Mouse (Mus musculus) hindbrain, embryonic 11.5 days (tissue): Measurements from ENCODE around the gene Padi2. TPM values are rescaled to one million over a fixed set of nuclear protein-coding genes. Genes with fewer than 3 reads are reported as not detected.

ENCODE experiments used
- ATAC-seq: fragments of 200-750 bp; cut with Nextera tagmentation; 2 replicates; pipeline ENCODE4 v1.8.0; 2017; ENCODE audit warnings: mild to moderate bottlenecking, moderate TSS enrichment, moderate library complexity; ENCODE audit not compliant: low FRiP score
- DNase-seq: peaks from one replicate; pipeline ENCODE4 v3.0.0-alpha.2; 2015; ENCODE audit warnings: low spot score
- H3K27ac ChIP-seq: fragments of 300-500 bp; sonication (generic); 2 replicates; pipeline ENCODE4 v1.5.1; 2014; ENCODE audit warnings: mild to moderate bottlenecking, low read depth, low read length
- H3K27me3 ChIP-seq: fragments of 300-500 bp; sonication (generic); 2 replicates; pipeline ENCODE4 v1.6.1; 2014; ENCODE audit warnings: mild to moderate bottlenecking, low read length, moderate library complexity, mixed read lengths; ENCODE audit not compliant: control insufficient read depth, insufficient read depth
- H3K36me3 ChIP-seq: fragments of 300-500 bp; sonication (generic); 2 replicates; pipeline ENCODE4 v1.6.1; 2014; ENCODE audit warnings: mild to moderate bottlenecking, low read length, moderate library complexity, mixed read lengths; ENCODE audit not compliant: control insufficient read depth, insufficient read depth
- H3K4me1 ChIP-seq: fragments of 300-500 bp; sonication (generic); replicated peaks from 2 replicates; pipeline ENCODE4 v1.6.1; 2014; ENCODE audit warnings: low read length, mixed read lengths; ENCODE audit not compliant: control insufficient read depth, insufficient read depth
- H3K4me2 ChIP-seq: fragments of 300-500 bp; sonication (generic); replicated peaks from 2 replicates; pipeline ENCODE4 v1.6.1; 2014; ENCODE audit warnings: mild to moderate bottlenecking, low read depth, low read length
- H3K4me3 ChIP-seq: fragments of 300-500 bp; sonication (generic); 2 replicates; pipeline ENCODE4 v1.5.1; 2014; ENCODE audit warnings: low read depth, low read length
- H3K9ac ChIP-seq: fragments of 300-500 bp; sonication (generic); 2 replicates; pipeline ENCODE4 v1.6.1; 2014; ENCODE audit warnings: low read depth, low read length
- H3K9me3 ChIP-seq: fragments of 300-500 bp; sonication (generic); 2 replicates; pipeline ENCODE4 v1.6.1; 2016; ENCODE audit warnings: low read length; ENCODE audit not compliant: control insufficient read depth
- WGBS: fragments of 180-500 bp; shearing (Covaris S2); extraction: QIAGEN DNeasy Blood & Tissue Kit; methylation state at CpG from one replicate; pipeline ENCODE4 v1.1.7; 2014; 5-methylcytosine and 5-hydroxymethylcytosine counted together
- polyA plus RNA-seq: library from polyadenylated mRNA; unstranded; fragments of >200 nt; fragmentation: Nextera tagmentation; extraction: Ambion mirVana; gene quantifications from 2 replicates; pipeline ENCODE4 v1.2.1, GENCODE M21; 2014

Padi2 gene
- polyA plus RNA-seq, 1 experiment from 2014 or later: 1.2 TPM

- H3K9ac ChIP-seq: no peak overlapping the region
- H3K27ac ChIP-seq: no peak overlapping the region
- no peak for ATAC-seq
- no peaks in the 10 kb centered on the region for H3K36me3 ChIP-seq
- H3K4me2 ChIP-seq: no peak overlapping the region
- WGBS: 94% methylated on average over 8 of the region's 8 CpGs
- H3K4me1 ChIP-seq: 0 out of 2 replicates have a peak, but pooled peaks cover 4% of the 10 kb centered on the region
- no peak overlapping the region for H3K4me3 ChIP-seq
- no peaks in the 10 kb centered on the region for H3K9me3 ChIP-seq
- no peak for DNase-seq
- no peaks in the 10 kb centered on the region for H3K27me3 ChIP-seq
These were observed 36.2 kb upstream of the Padi2 start for GRCm38 (mm10) chr4:140869945-140870344.

DNA sequence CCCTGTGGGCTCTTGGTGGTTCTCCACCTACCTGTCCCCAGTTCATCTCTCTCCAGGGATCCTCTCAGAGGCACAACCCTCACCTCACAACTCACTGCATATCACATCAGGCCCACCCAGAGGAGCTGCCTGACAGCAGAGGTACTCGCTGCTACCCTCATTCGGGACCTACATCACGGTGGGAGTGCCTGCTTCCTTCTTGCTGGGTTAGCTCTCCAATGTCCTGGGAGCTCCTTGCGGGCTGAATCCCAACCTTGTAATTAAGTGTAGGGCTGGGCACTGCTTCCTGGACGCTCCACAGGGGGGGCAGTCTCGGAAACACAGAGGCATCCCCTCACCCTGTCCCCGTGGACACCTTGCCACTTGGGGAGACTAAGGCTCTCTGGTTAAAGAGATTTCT, 35.3 kb upstream of the Padi2 start:
- no peaks in the 10 kb centered on the region for H3K36me3 ChIP-seq
- H3K4me2 ChIP-seq: no peak overlapping the region
- H3K9me3 ChIP-seq: no peaks in the 10 kb centered on the region
- no peak overlapping the region for H3K4me3 ChIP-seq
- no peaks in the 10 kb centered on the region for H3K27me3 ChIP-seq
- DNase-seq (no peak), ATAC-seq (no peak)
- no peak overlapping the region for H3K27ac ChIP-seq
- H3K4me1 ChIP-seq: 0 out of 2 replicates have a peak, but pooled peaks cover 4% of the 10 kb centered on the region
- 84% methylated on average over 7 of the region's 7 CpGs for WGBS
- H3K9ac ChIP-seq: no peak overlapping the region

GRCm38 (mm10) chr4:140871376-140871775, 34.8 kb upstream of the Padi2 start:
- no peak overlapping the region for H3K4me2 ChIP-seq
- ATAC-seq (no peak), DNase-seq (no peak)
- H3K4me1 ChIP-seq: 0 out of 2 replicates have a peak, but pooled peaks cover 4% of the 10 kb centered on the region
- 85% methylated on average over 3 of the region's 3 CpGs for WGBS
- H3K4me3 ChIP-seq: no peak overlapping the region
- H3K36me3 ChIP-seq: no peaks in the 10 kb centered on the region
- no peaks in the 10 kb centered on the region for H3K27me3 ChIP-seq
- H3K9me3 ChIP-seq: no peaks in the 10 kb centered on the region
- no peak overlapping the region for H3K27ac ChIP-seq
- H3K9ac ChIP-seq: no peak overlapping the region

- Histone ChIP-seq H3K9me3 (no peaks in the 10 kb centered on the region), H3K4me2 (no peak overlapping the region), H3K27me3 (no peaks in the 10 kb centered on the region), H3K27ac (no peak overlapping the region), H3K4me3 (no peak overlapping the region), H3K4me1 (0 out of 2 replicates have a peak, but pooled peaks cover 4% of the 10 kb centered on the region), H3K9ac (no peak overlapping the region), H3K36me3 (no peaks in the 10 kb centered on the region)
- 83% methylated on average over 8 of the region's 8 CpGs for WGBS
- ATAC-seq (no peak), DNase-seq (no peak)
These were observed 34.1 kb upstream of the Padi2 start for GRCm38 (mm10) chr4:140871851-140872685.

DNA sequence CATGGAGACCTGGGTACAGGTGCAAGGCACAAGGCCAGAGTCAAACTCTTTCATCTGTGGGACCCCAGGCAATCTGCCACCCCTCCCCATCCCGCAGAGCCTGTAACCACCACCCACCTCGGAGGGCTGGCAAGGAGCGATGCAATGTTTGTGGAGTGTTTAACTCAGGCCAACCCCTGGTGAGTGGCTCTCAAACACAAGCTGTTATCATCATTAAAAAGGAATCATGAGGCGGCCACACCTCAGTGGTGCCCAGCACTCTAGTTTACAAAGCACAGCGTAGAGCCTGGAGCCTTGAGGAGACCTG, 33.5 kb upstream of the Padi2 start:
- Histone ChIP-seq H3K36me3 (no peaks in the 10 kb centered on the region), H3K4me2 (no peak overlapping the region), H3K4me1 (0 out of 2 replicates have a peak, but pooled peaks cover 4% of the 10 kb centered on the region), H3K27ac (no peak overlapping the region), H3K4me3 (no peak overlapping the region), H3K9me3 (no peaks in the 10 kb centered on the region), H3K9ac (no peak overlapping the region), H3K27me3 (no peaks in the 10 kb centered on the region)
- ATAC-seq (no peak), DNase-seq (no peak)
- WGBS: 80% methylated on average over 5 of the region's 5 CpGs

DNA sequence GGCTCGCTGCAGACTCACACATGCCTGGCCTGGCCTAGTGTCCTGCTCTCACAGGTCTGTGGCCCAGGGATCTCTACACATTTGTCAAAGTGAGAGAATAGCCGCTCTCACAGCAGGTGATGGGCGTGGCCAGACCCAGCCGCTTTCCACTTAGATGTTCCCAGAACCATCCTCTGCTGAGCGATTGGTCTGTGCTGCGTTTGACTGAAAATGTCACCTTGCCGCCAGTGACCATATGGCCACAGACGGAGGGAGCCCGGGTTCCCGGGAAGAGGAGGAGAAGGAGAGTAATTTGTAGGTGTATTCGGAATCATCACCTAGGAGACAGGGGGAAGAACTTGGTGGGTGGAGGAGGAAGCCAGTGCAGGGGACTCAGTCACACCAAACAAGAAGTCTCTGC, 33.1 kb upstream of the Padi2 start:
- Histone ChIP-seq H3K4me1 (0 out of 2 replicates have a peak, but pooled peaks cover 4% of the 10 kb centered on the region), H3K36me3 (no peaks in the 10 kb centered on the region), H3K27me3 (no peaks in the 10 kb centered on the region), H3K9me3 (no peaks in the 10 kb centered on the region), H3K4me3 (no peak overlapping the region), H3K9ac (no peak overlapping the region), H3K4me2 (no peak overlapping the region), H3K27ac (no peak overlapping the region)
- no peak for ATAC-seq
- WGBS: 64% methylated on average over 11 of the region's 11 CpGs
- no peak for DNase-seq

- ATAC-seq: no peak
- H3K4me2 ChIP-seq: no peak overlapping the region
- H3K9ac ChIP-seq: no peak overlapping the region
- H3K9me3 ChIP-seq: no peaks in the 10 kb centered on the region
- no peaks in the 10 kb centered on the region for H3K27me3 ChIP-seq
- no peak for DNase-seq
- H3K36me3 ChIP-seq: no peaks in the 10 kb centered on the region
- no peaks in the 10 kb centered on the region for H3K4me1 ChIP-seq
- WGBS: 93% methylated on average over 8 of the region's 8 CpGs
- no peak overlapping the region for H3K4me3 ChIP-seq
- no peak overlapping the region for H3K27ac ChIP-seq
These were observed 30.0 kb upstream of the Padi2 start for GRCm38 (mm10) chr4:140876161-140876560.

- Histone ChIP-seq H3K27me3 (no peaks in the 10 kb centered on the region), H3K9me3 (no peaks in the 10 kb centered on the region), H3K4me1 (no peaks in the 10 kb centered on the region), H3K27ac (no peak overlapping the region), H3K36me3 (no peaks in the 10 kb centered on the region), H3K9ac (no peak overlapping the region), H3K4me2 (no peak overlapping the region), H3K4me3 (no peak overlapping the region)
- WGBS: 71% methylated on average over 6 of the region's 6 CpGs
- DNase-seq: no peak
- ATAC-seq: no peak
These were observed 29.5 kb upstream of the Padi2 start for GRCm38 (mm10) chr4:140876681-140877080.

DNA sequence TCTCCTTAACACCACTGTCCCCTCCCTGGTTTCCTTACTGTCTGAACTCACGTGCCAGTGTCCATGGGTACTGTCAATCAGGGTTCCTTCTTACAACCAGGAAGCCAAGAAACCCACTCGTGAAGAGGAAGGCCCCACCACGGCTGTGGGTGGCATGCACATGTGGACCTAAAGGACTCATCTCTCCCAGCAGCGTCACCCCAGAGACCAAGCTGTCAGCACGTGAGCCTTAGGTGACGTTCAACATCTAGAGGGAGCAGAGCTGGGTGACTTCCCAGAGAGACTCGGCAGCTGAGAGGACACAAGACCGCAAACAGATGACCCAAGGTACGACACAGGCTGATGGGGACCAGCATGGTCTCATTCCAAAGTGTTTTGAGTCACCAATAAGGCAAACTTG, 28.7 kb upstream of the Padi2 start:
- H3K27ac ChIP-seq: no peak overlapping the region

More for the DNA sequence above, 28.7 kb upstream of the Padi2 start:
- Histone ChIP-seq H3K27me3 (no peaks in the 10 kb centered on the region), H3K4me2 (no peak overlapping the region), H3K9me3 (no peaks in the 10 kb centered on the region), H3K36me3 (no peaks in the 10 kb centered on the region), H3K9ac (no peak overlapping the region), H3K4me3 (no peak overlapping the region), H3K4me1 (no peaks in the 10 kb centered on the region)
- DNase-seq (no peak), ATAC-seq (no peak)
- WGBS: 72% methylated on average over 9 of the region's 9 CpGs
